Mouse (Mus musculus) cortical plate, adult 2 months (tissue): ENCODE data around the gene Clec2g.

Experiments
- CTCF ChIP-seq: fragments of 200-500 bp; IDR thresholded peaks from 2 replicates; pipeline ENCODE4 v1.5.1; 2011; ENCODE audit warnings: mild to moderate bottlenecking, control low read depth, low read length; ENCODE audit not compliant: insufficient read depth; ENCODE audit errors: extremely low read depth
- POLR2A ChIP-seq: fragments of 200-500 bp; IDR thresholded peaks from 2 replicates; pipeline ENCODE4 v1.6.1; 2011; ENCODE audit warnings: mild to moderate bottlenecking, low read length, control low read depth; ENCODE audit not compliant: insufficient read depth; ENCODE audit errors: extremely low read depth

- no peak for TF ChIP-seq POLR2A
- no peak for TF ChIP-seq CTCF
Observed at GRCm38 (mm10) chr6:128895404-128896001, 38.7 kb upstream of the Clec2g start.
